Mouse (Mus musculus) kidney, postnatal 14 days (tissue): ENCODE results near the gene Ak4.

Experiments
- DNase-seq: peaks from one replicate; pipeline ENCODE4 v3.0.0; 2022; ENCODE audit warnings: mixed read lengths

Gene Ak4

GRCm38 (mm10) chr4:101515853-101516252 lies 96.8 kb downstream of the Ak4 start:
- no peak for DNase-seq
